Mouse (Mus musculus) CD4-positive naive resting alpha-beta T cell, adult 76 days (primary cell): ENCODE results near the gene Ppt2. TPM values are rescaled to one million over a fixed set of nuclear protein-coding genes. Genes with fewer than 3 reads are reported as not detected.

Experiments
- total RNA-seq: library from RNA; stranded (reverse); gene quantifications from one replicate; pipeline ENCODE4 v1.2.4, GENCODE M21; 2023

Gene Ppt2
- total RNA-seq, result 20.6 TPM

GRCm38 (mm10) chr17:34627943-34628643, at the start of gene Ppt2:
Gene Ppt2 (minus strand): TSS chr17:34628510.

GRCm38 (mm10) chr17:34670235-34670634, 41.9 kb upstream of the Ppt2 start, which contains the start of gene Tnxb:
Gene Tnxb (plus strand): TSS chr17:34670535.

GRCm38 (mm10) chr17:34646906-34647787, 18.8 kb upstream of the Ppt2 start, which contains the start of gene Atf6b:
Gene Atf6b (plus strand): TSS chr17:34647146.

GRCm38 (mm10) chr17:34644608-34645007, 16.3 kb upstream of the Ppt2 start, which contains the start of gene Fkbpl:
Gene Fkbpl (plus strand): TSS chr17:34644764.

GRCm38 (mm10) chr17:34629221-34629751, 976 bp upstream of the Ppt2 start, which contains the start of gene Prrt1:
Gene Prrt1 (plus strand): TSS chr17:34629533.

GRCm38 (mm10) chr17:34615871-34616270, 12.4 kb downstream of the Ppt2 start, which contains the start of gene Egfl8:
Gene Egfl8 (minus strand): TSS chr17:34615971.

GRCm38 (mm10) chr17:34604061-34604508, 24.2 kb downstream of the Ppt2 start, which contains the start of gene Agpat1:
Gene Agpat1 (plus strand): TSS chr17:34604262.

GRCm38 (mm10) chr17:34603375-34604060, 24.8 kb downstream of the Ppt2 start, which contains the start of gene Rnf5:
Gene Rnf5 (minus strand): TSS chr17:34603690.

GRCm38 (mm10) chr17:34597566-34598095, 30.7 kb downstream of the Ppt2 start, which contains the start of gene Ager:
Gene Ager (plus strand): TSS chr17:34597862.

GRCm38 (mm10) chr17:34591029-34591993, 37.0 kb downstream of the Ppt2 start, which contains the start of gene Pbx2:
Gene Pbx2 (plus strand): TSS chr17:34591266.

GRCm38 (mm10) chr17:34589681-34590101, 38.6 kb downstream of the Ppt2 start, which contains the start of gene Gpsm3:
Gene Gpsm3 (plus strand): TSS chr17:34589806.

Other genes starting within 250 kb of the Ppt2 start
- gene BC051142, start 229.7 kb downstream of the Ppt2 start, total RNA-seq, result 4.0 TPM
- gene Btnl4, start 151.2 kb downstream of the Ppt2 start, total RNA-seq, result not detected
- not detected for gene Btnl6, start 111.2 kb downstream of the Ppt2 start, total RNA-seq
- gene Notch4, start 64.2 kb downstream of the Ppt2 start, total RNA-seq, result 0.38 TPM
- 180 TPM for gene Gpsm3, start 38.7 kb downstream of the Ppt2 start, total RNA-seq
- gene Pbx2, start 37.2 kb downstream of the Ppt2 start, total RNA-seq, result 48.2 TPM
- gene Ager, start 30.6 kb downstream of the Ppt2 start, total RNA-seq, result 8.7 TPM
- 29.9 TPM for gene Rnf5, start 24.8 kb downstream of the Ppt2 start, total RNA-seq
- gene Agpat1, start 24.2 kb downstream of the Ppt2 start, total RNA-seq, result 41.1 TPM
- 8.4 TPM for gene Egfl8, start 12.5 kb downstream of the Ppt2 start, total RNA-seq
- 6.9 TPM for gene Prrt1, start 1.0 kb upstream of the Ppt2 start, total RNA-seq
- gene Fkbpl, start 16.3 kb upstream of the Ppt2 start, total RNA-seq, result 1.2 TPM
- 42.3 TPM for gene Atf6b, start 18.6 kb upstream of the Ppt2 start, total RNA-seq
- gene Tnxb, start 42.0 kb upstream of the Ppt2 start, total RNA-seq, result 0.09 TPM
- gene C4b, start 115.4 kb upstream of the Ppt2 start, total RNA-seq, result 0.70 TPM
- not detected for gene Cyp21a1, start 176.1 kb upstream of the Ppt2 start, total RNA-seq
- gene Stk19, start 208.4 kb upstream of the Ppt2 start, total RNA-seq, result 55.8 TPM
- gene Dxo, start 208.5 kb upstream of the Ppt2 start, total RNA-seq, result 86.0 TPM
- 121 TPM for gene Skiv2l, start 221.7 kb upstream of the Ppt2 start, total RNA-seq
- gene Nelfe, start 221.9 kb upstream of the Ppt2 start, total RNA-seq, result 22.0 TPM
- 0.64 TPM for gene Cfb, start 234.0 kb upstream of the Ppt2 start, total RNA-seq